Mouse (Mus musculus) bone marrow macrophage, adult 2 months (primary cell): ENCODE data around the gene Pcx. TPM values are rescaled to one million over a fixed set of nuclear protein-coding genes. Genes with fewer than 3 reads are reported as not detected.

Experiments used
- H3K27ac ChIP-seq: 2 replicates; pipeline ENCODE4 v1.5.1; 2012; ENCODE audit warnings: low read depth, low read length; ENCODE audit not compliant: insufficient read depth
- H3K4me1 ChIP-seq: 2 replicates; pipeline ENCODE4 v1.6.1; 2012; ENCODE audit warnings: low read length; ENCODE audit not compliant: control insufficient read depth, insufficient read depth
- H3K4me3 ChIP-seq: 2 replicates; pipeline ENCODE4 v1.5.1; 2012; ENCODE audit warnings: mild to moderate bottlenecking, low read length, moderate library complexity; ENCODE audit not compliant: insufficient read depth
- CTCF ChIP-seq: IDR thresholded peaks from 2 replicates; pipeline ENCODE4 v1.5.1; 2012; ENCODE audit warnings: low read depth, mild to moderate bottlenecking, low read length, moderate library complexity
- POLR2A ChIP-seq: IDR thresholded peaks from 2 replicates; pipeline ENCODE4 v1.6.1; 2012; ENCODE audit warnings: mild to moderate bottlenecking, low read depth, low read length, borderline replicate concordance
- polyA plus RNA-seq: library from polyadenylated mRNA; stranded (reverse); fragments of >200 nt; gene quantifications from 2 replicates; pipeline ENCODE4 v1.2.4, GENCODE M21; 2012; ENCODE audit not compliant: missing spikeins, insufficient read depth, insufficient read length

Pcx gene
- polyA plus RNA-seq, 1 experiment, result 3.7 TPM

- Histone ChIP-seq H3K4me3 (no peak overlapping the region), H3K4me1 (no peaks in the 10 kb centered on the region)
- TF ChIP-seq CTCF (no peak), POLR2A (no peak)
Measured at GRCm38 (mm10) chr19:4478190-4478516, 32.1 kb upstream of the Pcx start.

GRCm38 (mm10) chr19:4480041-4480440 lies 30.2 kb upstream of the Pcx start:
- no peaks in the 10 kb centered on the region for H3K4me1 ChIP-seq
- TF ChIP-seq CTCF, result no peak
- no peak for TF ChIP-seq POLR2A
- H3K27ac ChIP-seq, result no peak overlapping the region
- no peak overlapping the region for H3K4me3 ChIP-seq

More at GRCm38 (mm10) chr19:4478190-4478516, 32.1 kb upstream of the Pcx start:
- no peak overlapping the region for H3K27ac ChIP-seq

DNA sequence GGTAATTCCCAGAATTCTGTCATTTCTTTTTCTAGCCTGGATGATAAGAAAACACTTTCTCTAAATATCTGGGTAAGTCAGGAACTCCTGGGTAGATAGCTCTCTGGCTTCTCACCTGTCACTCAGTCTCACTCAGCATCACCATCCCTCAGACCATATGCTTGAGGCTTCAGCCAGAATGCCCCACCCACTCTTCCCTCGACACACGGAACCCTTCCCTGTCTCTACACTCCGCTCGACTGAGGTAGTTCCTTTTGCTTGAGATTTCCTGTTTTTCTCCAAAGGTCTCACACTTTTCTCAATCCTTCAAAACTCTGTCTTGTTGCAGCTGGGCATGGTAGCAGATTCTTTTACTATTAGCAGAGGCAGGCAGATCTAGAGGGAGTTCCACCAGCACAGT lies 28.9 kb upstream of the Pcx start:
- Histone ChIP-seq H3K4me3 (no peak overlapping the region), H3K27ac (no peak overlapping the region), H3K4me1 (no peaks in the 10 kb centered on the region)
- TF ChIP-seq CTCF (no peak), POLR2A (no peak)

GRCm38 (mm10) chr19:4482111-4482859 lies 28.0 kb upstream of the Pcx start:
- no peaks in the 10 kb centered on the region for H3K4me1 ChIP-seq
- TF ChIP-seq POLR2A, result no peak
- TF ChIP-seq CTCF, result no peak
- H3K4me3 ChIP-seq, result no peak overlapping the region
- no peak overlapping the region for H3K27ac ChIP-seq

DNA sequence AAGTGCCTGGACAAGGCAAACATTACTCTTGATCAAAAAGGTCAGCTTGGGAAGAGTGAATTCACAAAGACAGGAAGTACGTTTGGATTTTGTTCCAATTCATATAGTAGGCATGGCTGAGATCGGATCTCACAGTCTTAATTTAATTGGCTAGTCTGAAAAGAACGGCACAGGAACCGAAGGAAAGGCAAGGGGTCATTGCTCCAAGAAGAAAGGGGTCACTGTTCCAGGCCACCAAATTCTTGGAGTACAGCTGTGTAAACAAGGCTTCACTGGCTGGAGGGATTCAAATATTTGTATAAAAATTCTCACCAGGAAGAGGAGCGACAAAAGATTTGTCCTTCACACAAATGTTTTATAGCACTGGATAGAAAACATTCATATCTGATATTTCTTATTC lies 25.3 kb upstream of the Pcx start:
- Histone ChIP-seq H3K4me3 (no peak overlapping the region), H3K27ac (no peak overlapping the region), H3K4me1 (no peaks in the 10 kb centered on the region)
- no peak for TF ChIP-seq POLR2A
- TF ChIP-seq CTCF, result no peak

DNA sequence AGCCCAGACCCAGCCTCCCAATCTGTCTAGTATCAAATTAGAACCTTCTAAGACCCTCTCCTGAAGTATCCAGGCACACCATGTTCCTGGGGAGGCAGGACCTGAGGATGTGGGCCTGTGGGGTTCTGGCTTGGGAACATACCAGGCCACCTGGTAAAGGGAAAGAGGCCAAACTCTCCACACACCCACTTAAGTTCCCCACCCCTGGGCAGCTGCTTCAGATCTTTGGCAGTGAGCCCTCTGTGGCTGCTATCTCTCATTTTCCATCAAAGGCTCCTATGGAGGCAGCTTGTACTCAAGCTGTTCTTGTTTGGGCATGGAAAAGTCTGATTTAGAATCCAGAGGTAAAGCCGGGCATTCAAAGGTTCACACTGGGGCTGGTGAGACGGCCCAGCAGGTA lies 22.4 kb upstream of the Pcx start:
- TF ChIP-seq POLR2A, result no peak
- TF ChIP-seq CTCF, result no peak
- no peak overlapping the region for H3K4me3 ChIP-seq
- no peak overlapping the region for H3K27ac ChIP-seq
- no peaks in the 10 kb centered on the region for H3K4me1 ChIP-seq

GRCm38 (mm10) chr19:4491080-4491695 lies 19.1 kb upstream of the Pcx start:
- H3K27ac ChIP-seq, result no peak overlapping the region
- no peaks in the 10 kb centered on the region; the same call in 1 of the 2 replicates for H3K4me1 ChIP-seq
- TF ChIP-seq POLR2A (no peak), CTCF (no peak)
- no peak overlapping the region for H3K4me3 ChIP-seq

- Histone ChIP-seq H3K4me3 (no peak overlapping the region), H3K27ac (no peak overlapping the region), H3K4me1 (no peaks in the 10 kb centered on the region; the same call in 1 of the 2 replicates)
- TF ChIP-seq CTCF, result no peak
- TF ChIP-seq POLR2A, result no peak
Measured at GRCm38 (mm10) chr19:4492526-4493296, 17.6 kb upstream of the Pcx start.

- Histone ChIP-seq H3K4me3 (no peak overlapping the region), H3K27ac (no peak overlapping the region), H3K4me1 (no peaks in the 10 kb centered on the region; the same call in 1 of the 2 replicates)
- TF ChIP-seq CTCF, result no peak
- TF ChIP-seq POLR2A, result no peak
Measured at GRCm38 (mm10) chr19:4494707-4495106, 15.6 kb upstream of the Pcx start.

- Histone ChIP-seq H3K27ac (no peak overlapping the region), H3K4me3 (no peak overlapping the region), H3K4me1 (no peaks in the 10 kb centered on the region; the same call in 1 of the 2 replicates)
- TF ChIP-seq CTCF (no peak), POLR2A (no peak)
Measured at GRCm38 (mm10) chr19:4495814-4496213, 14.5 kb upstream of the Pcx start.
